Mouse (Mus musculus) lung, embryonic 16.5 days (tissue): ENCODE results near the gene Fmnl2. TPM values are rescaled to one million over a fixed set of nuclear protein-coding genes. Genes with fewer than 3 reads are reported as not detected.

Experiments used
- ATAC-seq: fragments of 200-750 bp; cut with Nextera tagmentation; 2 replicates; pipeline ENCODE4 v1.8.0; 2017; ENCODE audit warnings: low read depth, mild to moderate bottlenecking, moderate library complexity
- H3K27ac ChIP-seq: fragments of 300-500 bp; sonication (generic); 2 replicates; pipeline ENCODE4 v1.5.1; 2014; ENCODE audit warnings: mild to moderate bottlenecking, control low read depth, low read length
- H3K27me3 ChIP-seq: fragments of 300-500 bp; sonication (generic); 2 replicates; pipeline ENCODE4 v1.6.1; 2014; ENCODE audit warnings: low read depth, low read length, mixed read lengths; ENCODE audit not compliant: control insufficient read depth, insufficient read depth
- H3K36me3 ChIP-seq: fragments of 300-500 bp; sonication (generic); 2 replicates; pipeline ENCODE4 v1.6.1; 2014; ENCODE audit warnings: low read length; ENCODE audit not compliant: control insufficient read depth, insufficient read depth
- H3K4me1 ChIP-seq: fragments of 300-500 bp; sonication (generic); replicated peaks from 2 replicates; pipeline ENCODE4 v1.6.1; 2014; ENCODE audit warnings: low read length, mixed read lengths; ENCODE audit not compliant: control insufficient read depth, insufficient read depth
- H3K4me2 ChIP-seq: fragments of 300-500 bp; sonication (generic); 2 replicates; pipeline ENCODE4 v1.6.1; 2014; ENCODE audit warnings: low read depth, low read length, control low read depth
- H3K4me3 ChIP-seq: fragments of 300-500 bp; sonication (generic); 2 replicates; pipeline ENCODE4 v1.5.1; 2014; ENCODE audit warnings: mild to moderate bottlenecking, low read length, control low read depth
- H3K9ac ChIP-seq: fragments of 300-500 bp; sonication (generic); 2 replicates; pipeline ENCODE4 v1.6.1; 2014; ENCODE audit warnings: low read length, control low read depth
- H3K9me3 ChIP-seq: fragments of 300-500 bp; sonication (generic); 2 replicates; pipeline ENCODE4 v1.6.1; 2016; ENCODE audit warnings: low read length; ENCODE audit not compliant: control insufficient read depth
- WGBS: fragments of 180-500 bp; shearing (Covaris S2); extraction: QIAGEN DNeasy Blood & Tissue Kit; methylation state at CpG from one replicate; pipeline ENCODE4 v1.1.7; 2014; 5-methylcytosine and 5-hydroxymethylcytosine counted together
- polyA plus RNA-seq: library from polyadenylated mRNA; unstranded; fragments of >200 nt; fragmentation: Nextera tagmentation; extraction: Ambion mirVana; gene quantifications from 2 replicates; pipeline ENCODE4 v1.2.1, GENCODE M21; 2015

Fmnl2 gene
- polyA plus RNA-seq, result 2.4 and 2.5 TPM in 2 replicates

DNA sequence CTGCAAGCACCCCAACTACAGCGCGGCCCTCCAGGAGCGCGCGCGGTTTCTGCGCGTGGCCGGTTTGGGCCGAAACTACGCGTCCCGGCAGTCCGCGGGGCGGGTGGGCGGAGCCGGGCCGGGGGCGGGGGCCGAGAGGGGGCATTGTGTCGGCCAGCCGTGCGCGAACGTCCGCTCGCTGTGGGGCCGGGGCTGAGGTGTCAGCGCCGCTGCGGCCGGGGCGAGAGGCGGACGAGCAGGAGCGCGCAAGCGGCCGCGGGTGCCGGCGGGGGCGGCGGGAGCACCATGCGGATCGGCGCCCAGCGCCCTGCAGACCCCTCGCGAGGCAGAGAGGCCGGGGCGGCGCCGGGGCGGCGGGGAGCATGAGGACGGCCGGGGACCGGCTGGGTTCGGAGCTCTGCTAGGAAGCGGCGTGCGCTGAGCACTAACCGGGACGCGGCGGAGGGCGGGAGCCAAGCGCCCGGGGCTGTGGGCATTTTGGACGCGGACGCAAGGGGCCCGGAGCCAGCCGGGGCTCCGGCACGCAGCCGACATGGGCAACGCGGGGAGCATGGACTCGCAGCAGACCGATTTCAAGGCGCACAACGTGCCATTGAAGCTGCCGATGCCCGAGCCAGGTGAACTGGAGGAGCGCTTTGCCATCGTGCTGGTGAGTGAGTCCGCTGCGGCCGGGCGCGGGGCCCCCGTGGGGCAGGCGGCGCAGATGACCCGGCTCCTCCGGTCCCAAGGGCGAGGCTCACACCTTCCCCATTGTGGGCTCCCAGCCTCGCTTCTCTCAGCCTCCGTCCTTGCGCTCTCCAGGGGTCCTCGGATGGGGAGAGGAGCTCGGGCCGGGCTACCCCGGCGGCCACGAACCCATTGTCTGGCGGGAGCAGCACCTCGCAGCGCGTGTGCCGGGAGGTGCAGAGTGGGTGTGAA, at the start of gene Fmnl2:
Gene Fmnl2, plus strand, starts transcription at position 250 of the 918 bp plus-strand sequence.
- no peaks in the 10 kb centered on the region for H3K36me3 ChIP-seq
- H3K9me3 ChIP-seq, result no peaks in the 10 kb centered on the region
- no peaks in the 10 kb centered on the region for H3K27me3 ChIP-seq
- H3K4me1 ChIP-seq, result peaks cover 19% of the 10 kb centered on the region
- peak within 1 kb of the TSS; percentile 99 for H3K4me2 ChIP-seq
- H3K4me3 ChIP-seq, result peak within 1 kb of the TSS; percentile 93
- peak within 1 kb of the TSS; percentile 81 for H3K9ac ChIP-seq
- ATAC-seq, result peak; percentile 92
- WGBS, result under 1% methylated on average over 86 of the region's 114 CpGs
- peak within 1 kb of the TSS; percentile 52 for H3K27ac ChIP-seq

DNA sequence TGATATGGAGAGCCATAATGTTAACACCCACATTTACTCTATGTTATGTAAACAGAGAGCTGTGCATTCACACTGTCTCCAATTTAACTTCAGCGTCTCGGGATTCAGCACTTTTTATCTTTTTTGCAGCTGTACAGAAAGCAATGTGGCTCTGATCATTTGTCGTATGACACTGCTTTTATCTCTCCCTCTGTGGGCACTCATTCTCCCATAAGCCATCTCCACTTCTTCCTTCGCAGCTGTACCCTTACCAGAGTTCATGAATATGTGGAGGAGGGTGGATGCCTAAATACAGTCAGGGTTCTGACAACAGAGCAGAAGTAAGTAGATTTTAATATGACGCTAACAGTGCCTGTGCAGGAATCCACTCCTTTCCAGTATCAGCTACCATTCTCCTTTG, 47.7 kb upstream of the Fmnl2 start:
- no peak for ATAC-seq
- no peaks in the 10 kb centered on the region for H3K9me3 ChIP-seq
- 43% methylated on average over 5 of the region's 5 CpGs for WGBS
- no peak overlapping the region for H3K4me3 ChIP-seq
- H3K36me3 ChIP-seq, result no peaks in the 10 kb centered on the region
- no peak overlapping the region for H3K27ac ChIP-seq
- no peak overlapping the region for H3K9ac ChIP-seq
- no peak overlapping the region for H3K4me2 ChIP-seq
- peaks cover 9% of the 10 kb centered on the region; the same call in 1 of the 2 replicates for H3K4me1 ChIP-seq
- H3K27me3 ChIP-seq, result no peaks in the 10 kb centered on the region

DNA sequence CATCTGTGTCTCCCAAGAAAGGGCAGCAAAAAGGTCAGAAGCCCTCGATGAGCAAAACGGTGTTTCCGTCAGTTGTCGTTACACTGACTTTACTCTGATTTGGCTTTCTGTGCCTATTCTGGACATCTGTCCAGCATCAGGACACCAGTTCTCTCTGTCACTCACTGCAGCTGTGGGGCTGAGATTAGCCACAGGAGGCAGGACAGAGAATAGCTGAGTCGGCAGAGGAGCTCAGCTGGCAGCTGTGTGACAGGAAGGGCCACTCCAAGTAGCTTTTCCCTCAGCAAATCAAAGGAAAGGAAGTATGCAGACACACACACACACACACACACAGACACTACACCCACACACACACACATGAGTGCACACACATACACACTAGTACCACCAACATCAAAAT, 46.0 kb upstream of the Fmnl2 start:
- no peak overlapping the region for H3K27ac ChIP-seq
- no peaks in the 10 kb centered on the region for H3K36me3 ChIP-seq
- no peaks in the 10 kb centered on the region for H3K9me3 ChIP-seq
- 28% methylated on average over 5 of the region's 5 CpGs for WGBS
- no peak overlapping the region for H3K9ac ChIP-seq
- H3K4me2 ChIP-seq, result no peak overlapping the region
- H3K4me3 ChIP-seq, result no peak overlapping the region
- no peaks in the 10 kb centered on the region for H3K27me3 ChIP-seq
- peak; percentile 96 for ATAC-seq
- H3K4me1 ChIP-seq, result peaks cover 9% of the 10 kb centered on the region; the same call in 1 of the 2 replicates

DNA sequence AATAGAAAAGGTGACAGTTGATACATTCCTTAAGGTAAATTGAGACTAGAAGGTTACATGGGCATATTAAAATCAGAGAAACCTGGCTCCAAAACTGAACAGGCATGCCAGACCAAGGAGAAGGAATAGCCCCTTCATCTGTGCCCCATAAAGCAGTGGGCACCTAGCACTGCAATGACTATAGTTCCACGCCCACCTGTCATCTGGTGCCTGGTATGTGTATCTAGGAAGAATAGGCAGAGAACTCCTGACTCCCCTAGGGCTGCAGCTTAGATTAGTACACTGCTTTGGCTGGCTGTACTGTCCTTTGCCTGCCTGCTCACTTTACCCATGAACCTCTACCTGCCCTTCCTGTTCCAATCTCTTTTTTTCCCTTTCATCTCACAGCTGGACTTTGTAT, 40.3 kb upstream of the Fmnl2 start:
- H3K4me1 ChIP-seq, result peaks cover 10% of the 10 kb centered on the region; the same call in 1 of the 2 replicates
- 95% methylated on average over 1 of the region's 1 CpGs for WGBS
- H3K9me3 ChIP-seq, result no peaks in the 10 kb centered on the region
- no peaks in the 10 kb centered on the region for H3K27me3 ChIP-seq
- no peak overlapping the region for H3K27ac ChIP-seq
- H3K4me2 ChIP-seq, result no peak overlapping the region
- no peak overlapping the region for H3K4me3 ChIP-seq
- H3K9ac ChIP-seq, result no peak overlapping the region
- H3K36me3 ChIP-seq, result no peaks in the 10 kb centered on the region
- ATAC-seq, result no peak

DNA sequence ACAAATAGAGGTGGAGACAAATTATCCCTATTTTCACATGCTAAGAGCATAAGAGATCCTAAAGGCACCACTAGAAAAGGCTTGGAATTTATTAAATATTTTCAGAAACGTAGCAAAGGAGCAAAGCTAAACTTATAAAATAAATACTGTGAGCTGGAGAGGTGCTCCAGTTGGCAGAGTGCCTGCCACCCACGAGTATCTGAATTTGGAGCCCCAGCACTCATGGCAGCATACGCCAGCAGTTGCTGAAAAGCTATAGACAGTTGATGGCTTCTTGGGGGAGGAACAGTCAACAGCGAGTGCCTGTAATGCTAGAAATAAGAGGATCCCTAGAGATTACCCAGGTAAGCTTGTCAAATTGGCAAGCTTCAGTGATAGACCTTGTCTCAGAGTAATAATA, 38.7 kb upstream of the Fmnl2 start:
- no peaks in the 10 kb centered on the region for H3K27me3 ChIP-seq
- H3K9ac ChIP-seq, result no peak overlapping the region
- peaks cover 7% of the 10 kb centered on the region; the same call in 1 of the 2 replicates for H3K4me1 ChIP-seq
- peak; percentile 70 for ATAC-seq
- H3K4me2 ChIP-seq, result no peak overlapping the region
- H3K4me3 ChIP-seq, result no peak overlapping the region
- 35% methylated on average over 4 of the region's 4 CpGs for WGBS
- H3K9me3 ChIP-seq, result no peaks in the 10 kb centered on the region
- no peak overlapping the region for H3K27ac ChIP-seq
- H3K36me3 ChIP-seq, result no peaks in the 10 kb centered on the region

DNA sequence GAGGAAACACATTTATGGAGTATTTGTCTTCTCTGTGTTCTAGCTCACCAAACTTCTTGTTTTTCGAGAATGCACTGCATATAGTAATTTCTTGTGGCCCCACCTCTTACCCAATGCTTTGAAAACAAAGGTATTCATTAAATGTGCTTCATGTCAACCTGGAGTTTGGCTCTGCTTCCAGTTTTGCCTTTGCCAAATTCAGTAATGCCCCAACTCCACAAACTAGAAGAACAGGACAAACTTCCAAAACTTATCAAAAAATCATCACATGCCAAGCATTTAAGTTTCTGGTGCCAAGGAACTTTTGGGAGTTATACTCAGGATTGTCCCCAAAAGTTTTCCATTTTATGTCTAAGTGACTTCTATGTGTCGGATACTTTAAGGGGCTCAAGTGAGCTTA, 35.4 kb upstream of the Fmnl2 start:
- no peaks in the 10 kb centered on the region for H3K9me3 ChIP-seq
- peaks cover 7% of the 10 kb centered on the region; the same call in 1 of the 2 replicates for H3K4me1 ChIP-seq
- H3K4me2 ChIP-seq, result no peak overlapping the region
- no peaks in the 10 kb centered on the region for H3K36me3 ChIP-seq
- H3K27ac ChIP-seq, result no peak overlapping the region
- 68% methylated on average over 2 of the region's 2 CpGs for WGBS
- H3K9ac ChIP-seq, result no peak overlapping the region
- ATAC-seq, result no peak
- no peaks in the 10 kb centered on the region for H3K27me3 ChIP-seq
- H3K4me3 ChIP-seq, result no peak overlapping the region

DNA sequence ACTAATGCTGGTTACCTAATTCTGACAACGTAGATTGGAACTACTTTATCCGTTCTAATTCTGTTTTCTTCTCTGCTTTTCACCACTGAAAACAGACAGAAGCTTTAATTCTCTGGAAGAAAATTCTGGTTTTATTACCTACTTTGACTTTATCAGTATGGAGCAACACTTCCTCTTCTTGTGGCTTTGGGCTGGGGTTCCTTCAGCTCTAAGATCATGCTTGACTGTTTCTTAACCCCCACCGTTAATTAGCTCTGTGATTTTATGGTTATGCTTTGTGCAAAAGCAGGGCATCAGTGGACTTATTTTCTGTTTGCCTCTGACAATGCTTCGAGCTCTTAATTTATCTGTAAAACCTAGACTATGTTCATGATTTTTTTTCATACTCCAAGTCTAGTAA, 29.6 kb upstream of the Fmnl2 start:
- H3K4me3 ChIP-seq, result no peak overlapping the region
- H3K27ac ChIP-seq, result no peak overlapping the region
- H3K9ac ChIP-seq, result no peak overlapping the region
- WGBS, result 82% methylated on average over 4 of the region's 4 CpGs
- H3K4me1 ChIP-seq, result no peaks in the 10 kb centered on the region
- no peak for ATAC-seq
- H3K27me3 ChIP-seq, result 0 out of 2 replicates have a peak, but pooled peaks cover 2% of the 10 kb centered on the region
- no peaks in the 10 kb centered on the region for H3K36me3 ChIP-seq
- no peaks in the 10 kb centered on the region for H3K9me3 ChIP-seq
- no peak overlapping the region for H3K4me2 ChIP-seq

DNA sequence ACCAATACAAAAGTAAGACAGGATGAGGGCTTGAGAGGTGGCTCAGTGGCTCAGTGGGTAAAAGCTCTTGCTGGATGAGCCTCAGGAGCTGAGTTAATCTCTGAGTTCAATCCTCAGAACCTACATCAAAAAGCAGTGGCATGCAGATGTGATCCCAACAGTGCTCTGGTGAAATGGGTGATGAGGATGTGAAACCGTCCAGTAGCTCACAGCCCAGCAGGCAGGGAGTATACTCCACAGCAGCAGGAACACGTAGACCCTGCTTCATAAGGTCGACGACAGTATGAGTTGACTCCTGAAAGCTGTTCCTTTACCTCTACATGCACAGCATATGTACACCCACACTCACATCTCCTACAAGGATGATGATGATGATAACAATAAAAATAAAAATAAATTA, 27.1 kb upstream of the Fmnl2 start:
- no peak overlapping the region for H3K4me2 ChIP-seq
- ATAC-seq, result no peak
- no peaks in the 10 kb centered on the region for H3K4me1 ChIP-seq
- H3K9me3 ChIP-seq, result no peaks in the 10 kb centered on the region
- no peak overlapping the region for H3K4me3 ChIP-seq
- no peak overlapping the region for H3K9ac ChIP-seq
- 79% methylated on average over 4 of the region's 4 CpGs for WGBS
- H3K27me3 ChIP-seq, result 0 out of 2 replicates have a peak, but pooled peaks cover 2% of the 10 kb centered on the region
- H3K27ac ChIP-seq, result no peak overlapping the region
- no peaks in the 10 kb centered on the region for H3K36me3 ChIP-seq

DNA sequence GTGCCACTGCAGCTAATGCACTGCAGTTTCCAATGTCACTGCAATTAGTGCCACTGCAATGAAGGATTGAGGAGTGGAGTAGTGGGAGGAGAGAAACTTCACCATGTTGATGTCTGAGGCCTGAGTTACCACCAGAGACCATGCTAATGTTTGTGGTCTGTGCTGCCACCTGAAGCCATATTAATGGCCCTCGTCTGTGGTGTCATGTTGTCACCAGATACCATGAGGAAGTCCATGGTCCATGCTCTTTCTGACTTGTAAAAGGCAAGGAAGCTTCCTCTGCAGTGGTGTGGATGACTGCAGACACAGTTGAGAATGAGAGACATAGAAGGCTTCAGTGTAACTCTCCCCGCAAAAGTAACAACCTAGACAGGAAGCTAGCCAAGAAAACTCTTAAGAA, 26.1 kb upstream of the Fmnl2 start:
- no peaks in the 10 kb centered on the region for H3K9me3 ChIP-seq
- H3K27ac ChIP-seq, result no peak overlapping the region
- 63% methylated on average over 2 of the region's 2 CpGs for WGBS
- no peak overlapping the region for H3K4me2 ChIP-seq
- no peaks in the 10 kb centered on the region for H3K36me3 ChIP-seq
- no peak overlapping the region for H3K4me3 ChIP-seq
- H3K9ac ChIP-seq, result no peak overlapping the region
- no peak for ATAC-seq
- H3K27me3 ChIP-seq, result 0 out of 2 replicates have a peak, but pooled peaks cover 2% of the 10 kb centered on the region
- no peaks in the 10 kb centered on the region for H3K4me1 ChIP-seq
